Mouse (Mus musculus) cerebellum, adult 11-12 months (tissue): ENCODE results near the gene Szrd1.
"Not testable (repeated sequence)": the region's sequence is repeated elsewhere in the genome, so short reads cannot be mapped to it uniquely, and the experiment has no call there.

ENCODE experiments used
- DNase-seq: peaks from one replicate; pipeline ENCODE4 v3.0.0; 2022

Szrd1 gene

DNA sequence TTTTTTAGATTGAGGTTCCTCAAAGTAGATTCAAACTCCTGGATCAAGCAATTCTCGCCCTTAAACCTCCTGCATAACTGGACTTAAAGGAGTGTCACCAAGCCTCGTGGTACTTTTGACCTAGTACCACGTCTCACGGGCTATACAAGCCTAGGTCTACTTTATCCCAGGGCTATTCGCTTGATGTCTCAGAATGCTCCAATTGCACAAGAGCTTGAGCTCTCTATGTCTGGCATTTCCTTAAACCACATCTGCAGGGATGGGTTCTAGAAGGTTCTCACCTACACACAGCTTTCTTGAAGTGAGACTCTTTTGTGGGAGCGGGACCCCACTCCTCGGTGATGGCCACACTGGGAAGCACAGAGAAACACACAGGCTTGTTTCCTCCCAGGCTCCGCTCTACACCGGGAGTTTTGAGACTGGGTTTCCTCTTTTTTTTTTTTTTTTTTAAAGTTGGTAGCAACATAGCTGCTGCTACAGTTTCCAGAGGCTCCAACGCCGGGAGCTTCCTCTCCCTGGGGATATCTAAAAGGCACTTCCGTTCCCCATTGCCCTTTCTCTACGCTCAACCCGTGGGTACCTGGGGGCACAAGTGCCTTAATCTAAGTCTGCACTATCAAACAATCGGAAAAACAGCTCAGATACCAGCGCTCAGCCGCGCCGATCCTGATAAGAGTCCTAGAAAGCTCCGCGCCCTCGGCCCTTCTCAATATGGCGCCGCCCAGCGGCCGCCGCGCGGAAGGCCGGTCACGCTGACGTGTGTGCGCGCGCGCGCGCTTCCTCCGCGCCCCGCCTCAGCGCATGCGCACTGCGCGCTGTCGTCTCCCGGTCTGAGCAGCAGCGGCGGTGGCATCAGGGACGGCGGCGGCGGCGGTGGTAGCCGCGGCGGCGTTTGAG is 7.8 kb upstream of the Szrd1 start, which contains the start of gene Fbxo42:
Fbxo42 (plus strand) TSS at position 802 of the 897 bp plus-strand sequence.
- peak; percentile 93 for DNase-seq

DNA sequence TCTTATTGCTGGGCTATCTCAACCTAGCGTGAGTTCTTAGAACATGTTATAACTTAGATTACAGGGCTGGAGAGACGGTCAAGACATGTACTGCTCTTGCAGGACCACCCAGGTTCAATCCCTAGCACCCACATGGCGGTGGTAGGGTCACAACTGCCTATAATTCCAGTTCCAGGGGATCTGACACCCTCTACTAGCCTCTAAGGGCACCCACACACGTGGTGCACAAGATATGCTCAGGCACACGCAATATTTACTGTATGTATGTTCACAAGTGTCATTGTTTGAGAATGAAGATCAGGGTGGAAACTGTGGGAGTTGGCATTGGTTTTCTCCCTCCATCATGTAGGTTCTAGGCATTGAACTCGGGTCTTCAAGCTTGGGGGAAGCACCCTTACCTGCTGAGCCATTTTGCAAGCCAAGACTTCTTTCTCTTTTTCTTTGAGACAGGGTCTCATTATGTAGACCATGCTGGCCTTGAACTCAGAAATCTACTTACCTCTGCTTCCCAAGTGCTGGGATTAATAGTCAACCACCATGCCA is 7.0 kb upstream of the Szrd1 start:
- no peak for DNase-seq

DNA sequence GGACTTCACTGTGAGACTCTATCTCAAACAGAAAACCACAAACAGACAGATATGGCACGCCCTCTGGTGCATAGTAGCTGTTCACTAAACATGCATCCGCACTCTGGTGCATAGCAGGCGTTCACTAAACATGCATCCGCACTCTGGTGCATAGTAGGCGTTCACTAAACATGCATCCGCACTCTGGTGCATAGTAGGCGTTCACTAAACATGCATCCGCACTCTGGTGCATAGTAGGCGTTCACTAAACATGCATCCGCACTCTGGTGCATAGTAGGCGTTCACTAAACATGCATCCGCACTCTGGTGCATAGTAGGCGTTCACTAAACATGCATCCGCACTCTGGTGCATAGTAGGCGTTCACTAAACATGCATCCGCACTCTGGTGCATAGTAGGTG is 5.5 kb upstream of the Szrd1 start:
- not testable (repeated sequence) for DNase-seq

DNA sequence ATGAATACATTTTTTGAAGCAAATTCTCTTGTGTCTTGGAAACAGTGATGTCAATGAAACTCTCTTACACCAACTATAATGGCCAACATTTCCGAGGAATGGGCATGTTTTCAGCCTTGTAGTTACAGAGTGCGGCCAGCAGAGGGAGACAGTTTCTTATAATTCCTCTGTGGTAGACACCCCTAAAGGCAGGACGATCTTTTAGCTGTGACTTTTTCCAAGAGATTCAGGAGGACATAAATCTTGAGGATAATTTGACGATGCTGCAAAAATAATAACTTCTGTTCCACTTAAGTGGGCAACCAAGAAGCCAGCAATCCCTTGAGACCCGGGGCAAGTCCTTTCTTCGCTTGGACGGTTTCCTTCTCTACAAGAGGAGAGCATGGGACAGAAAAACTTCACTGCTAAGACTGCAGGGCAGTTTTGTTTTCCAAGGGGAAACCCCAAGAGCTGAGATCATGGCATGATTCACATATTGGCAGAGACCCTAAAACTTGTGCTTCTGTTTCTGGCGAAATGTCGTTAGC is 2.8 kb upstream of the Szrd1 start:
- peak; percentile 71 for DNase-seq

DNA sequence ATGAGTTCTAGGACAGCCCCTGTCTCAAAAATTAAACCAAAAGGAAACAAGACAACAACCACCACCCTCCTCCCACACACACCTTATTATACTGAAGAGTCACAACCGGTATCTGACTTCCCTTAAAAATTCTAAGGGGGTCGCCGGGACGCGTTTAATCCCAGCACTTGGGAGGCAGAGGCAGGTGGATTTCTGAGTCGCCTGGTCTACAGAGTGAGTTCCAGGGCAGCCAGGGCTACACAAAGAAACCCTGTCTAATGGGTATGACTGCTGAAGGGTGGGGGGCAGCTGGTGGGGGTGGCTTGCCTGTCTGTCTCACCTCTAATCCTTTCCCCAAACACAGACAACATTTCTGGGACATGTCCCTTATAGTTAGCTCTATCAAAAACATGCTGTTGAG is 1.4 kb upstream of the Szrd1 start:
- DNase-seq: peak; percentile 44

- not testable (repeated sequence) for DNase-seq
These were observed 779 bp upstream of the Szrd1 start for GRCm38 (mm10) chr4:141140354-141140753.

DNA sequence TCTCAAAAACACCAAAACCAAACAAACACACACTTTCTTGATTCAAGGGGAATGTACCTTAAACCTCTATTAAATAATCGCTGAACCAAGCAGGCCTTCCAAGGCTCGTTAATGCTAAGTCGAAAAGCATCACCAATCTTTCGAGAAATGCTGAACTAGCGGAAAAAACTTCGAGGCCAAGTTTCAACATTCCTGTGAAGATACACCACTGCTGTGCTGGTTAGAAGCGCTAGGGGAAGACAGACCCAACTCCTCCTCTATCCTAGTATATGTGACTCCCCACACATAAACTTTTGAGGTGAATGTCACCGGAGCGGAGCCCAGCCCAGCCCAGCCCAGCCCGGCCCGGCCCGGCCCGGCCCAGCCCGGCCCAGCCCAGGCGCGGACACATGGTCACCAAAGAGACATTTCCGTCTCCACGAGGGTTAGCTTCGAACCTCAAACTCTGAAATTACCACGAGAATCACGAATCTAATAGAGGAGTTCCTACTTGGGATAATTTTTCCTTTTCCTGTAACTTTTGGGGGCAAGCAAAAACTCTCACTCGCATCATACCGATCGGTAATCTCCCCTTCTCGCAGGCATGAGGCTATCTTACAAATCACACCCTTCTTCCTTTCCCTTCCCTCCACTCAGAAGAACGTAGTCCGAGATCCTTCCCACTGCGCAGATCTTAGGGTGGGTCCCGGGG is 1.0 kb downstream of the Szrd1 start:
- DNase-seq: no peak

DNA sequence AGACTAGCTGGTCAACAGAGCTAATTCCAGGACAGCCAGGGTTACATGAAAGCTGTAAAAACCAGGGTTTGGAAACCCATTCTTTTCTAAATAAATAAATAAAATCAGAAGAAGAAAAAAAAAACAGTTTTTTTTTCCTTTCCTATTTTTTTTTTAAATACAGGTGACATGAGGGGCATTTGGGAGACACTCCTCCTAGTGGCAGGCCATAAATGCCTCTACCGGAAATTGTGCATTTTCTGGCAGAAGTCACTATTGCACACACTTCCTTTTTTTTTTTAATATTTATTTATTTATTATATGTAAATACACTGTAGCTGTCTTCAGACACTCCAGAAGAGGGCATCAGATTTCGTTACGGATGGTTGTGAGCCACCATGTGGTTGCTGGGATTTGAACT is 1.8 kb downstream of the Szrd1 start:
- peak; percentile 11 for DNase-seq

- DNase-seq: no peak
These were observed 3.4 kb downstream of the Szrd1 start for GRCm38 (mm10) chr4:141136126-141136525.

GRCm38 (mm10) chr4:141134751-141135530 is 4.6 kb downstream of the Szrd1 start:
- no peak for DNase-seq

DNA sequence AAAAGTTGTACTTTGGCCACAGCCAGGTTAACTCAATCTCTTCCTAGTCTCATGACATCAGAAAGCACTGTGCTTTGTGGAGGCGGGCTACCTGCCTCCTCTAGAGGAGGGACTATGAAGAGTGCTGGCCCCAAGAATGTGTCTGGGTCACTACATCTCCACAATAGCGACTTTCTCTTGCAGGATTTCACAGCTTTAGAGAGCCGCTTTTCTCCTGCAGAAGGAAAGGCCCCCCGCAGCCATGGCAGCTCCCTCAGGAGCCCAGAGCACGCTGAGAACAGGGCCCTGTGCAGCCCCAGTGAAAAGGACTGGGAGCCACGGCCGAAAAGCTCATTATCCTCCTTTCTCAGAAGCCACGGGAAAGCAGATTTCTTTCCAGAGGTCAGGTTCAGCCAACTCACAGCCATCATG is 5.5 kb downstream of the Szrd1 start:
- DNase-seq: no peak

- DNase-seq: no peak
These were observed 6.3 kb downstream of the Szrd1 start for GRCm38 (mm10) chr4:141133227-141133626.

DNA sequence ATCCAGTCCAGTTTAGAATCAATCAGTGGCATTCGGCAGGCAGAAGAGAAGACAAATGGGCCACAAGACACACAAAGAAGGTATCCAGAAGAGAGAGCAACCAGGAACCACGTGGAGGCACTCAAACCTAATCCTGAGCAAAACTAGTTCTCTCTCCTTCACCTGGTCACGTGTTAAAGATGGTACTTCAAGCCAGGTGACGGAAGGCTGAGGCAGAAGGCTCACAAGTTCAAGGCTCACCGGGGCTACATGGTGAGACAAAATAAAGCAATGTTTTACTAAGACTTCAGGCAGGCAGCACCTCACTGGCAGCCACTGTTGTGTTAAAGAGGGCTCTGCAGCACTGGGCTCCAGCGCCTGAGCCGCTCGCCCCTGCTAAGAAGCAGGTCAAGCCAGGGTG is 7.4 kb downstream of the Szrd1 start:
- DNase-seq: no peak

- DNase-seq: peak; percentile 12
These were observed 8.0 kb downstream of the Szrd1 start for GRCm38 (mm10) chr4:141131531-141132061.

DNA sequence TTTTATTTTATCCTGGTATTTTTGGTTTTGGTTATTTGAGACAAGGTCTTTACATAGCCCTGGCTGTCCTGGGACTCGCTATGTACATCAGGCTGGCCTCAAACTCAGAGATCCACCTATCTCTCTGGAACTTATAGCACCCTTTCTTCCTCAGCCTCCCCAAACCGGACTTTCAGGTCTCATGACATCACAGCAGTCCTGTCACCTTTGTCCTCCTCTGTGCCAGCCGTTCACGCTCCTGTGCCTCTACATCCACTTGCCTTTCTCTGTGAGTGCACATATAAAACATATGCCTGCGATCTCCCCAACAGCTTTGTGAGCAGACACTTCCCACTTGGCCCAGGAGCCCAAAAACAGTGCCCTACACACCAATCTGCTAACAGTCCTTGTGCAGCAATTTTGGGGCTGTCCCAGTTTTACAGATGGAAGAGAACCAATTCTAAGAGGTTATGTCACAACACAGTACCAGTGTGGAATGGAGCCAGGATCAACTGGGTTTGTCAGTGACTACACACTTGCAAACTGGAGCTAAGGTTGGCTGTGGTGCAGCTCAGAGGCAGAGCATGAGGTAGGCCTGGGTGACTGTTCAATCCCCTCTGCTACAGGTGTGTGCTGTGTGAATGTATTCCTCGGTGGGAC is 8.8 kb downstream of the Szrd1 start:
- peak; percentile 71 for DNase-seq

- DNase-seq: no peak
These were observed 10.3 kb downstream of the Szrd1 start for GRCm38 (mm10) chr4:141129190-141129710.

GRCm38 (mm10) chr4:141123065-141123464 is 16.5 kb downstream of the Szrd1 start:
- no peak for DNase-seq

DNA sequence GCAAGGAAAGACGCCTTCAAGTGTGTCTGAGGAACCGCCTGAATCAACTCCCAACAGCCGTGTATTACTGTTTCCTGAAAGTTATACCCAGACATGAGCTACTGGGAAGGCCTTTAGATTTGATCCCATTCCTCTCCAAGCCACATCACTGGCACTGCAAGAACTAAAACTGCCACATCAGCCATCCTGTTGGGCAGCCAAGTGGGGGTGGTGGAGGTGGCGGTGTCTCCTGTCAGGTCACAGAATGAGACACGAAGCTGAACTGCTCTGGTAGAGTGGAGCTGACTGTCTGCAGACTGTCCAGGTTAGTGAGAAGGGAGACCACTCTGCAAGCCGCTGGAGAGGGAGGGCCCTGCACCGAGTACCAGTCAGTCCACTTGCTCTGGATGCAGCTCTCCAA is 16.9 kb downstream of the Szrd1 start:
- no peak for DNase-seq

GRCm38 (mm10) chr4:141120700-141121099 is 18.9 kb downstream of the Szrd1 start:
- DNase-seq: no peak

- DNase-seq: no peak
These were observed 20.9 kb downstream of the Szrd1 start for GRCm38 (mm10) chr4:141118691-141119090.

DNA sequence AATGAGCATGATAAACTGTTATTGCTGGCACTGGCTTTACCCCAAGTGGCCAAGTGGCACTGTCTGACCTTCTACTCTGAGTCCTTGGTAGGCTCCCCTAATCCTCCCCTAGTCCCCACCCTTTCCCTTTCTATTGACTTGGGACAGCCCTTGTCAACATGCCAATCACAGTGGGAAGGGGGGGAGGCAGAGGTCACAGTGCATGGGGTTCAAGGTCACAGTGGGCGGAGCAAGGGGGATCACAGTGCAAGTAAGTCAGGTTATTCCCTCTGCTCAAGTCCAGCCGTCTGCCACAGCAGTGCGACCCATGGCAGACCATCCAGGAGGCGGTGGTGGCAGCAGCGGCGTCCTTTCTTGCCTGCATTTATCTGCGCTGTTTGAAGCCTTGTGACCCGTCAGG is 24.2 kb downstream of the Szrd1 start:
- DNase-seq: no peak

- DNase-seq: no peak
These were observed 25.0 kb downstream of the Szrd1 start for GRCm38 (mm10) chr4:141114521-141114981.
